Mouse (Mus musculus): ENCODE results near the gene Slk. TPM values are rescaled to one million over a fixed set of nuclear protein-coding genes. Genes with fewer than 3 reads are reported as not detected.

Slk gene
- 2.3 and 2.8 TPM in 2 replicates for polyA plus RNA-seq (2012; rRNA removed; ENCODE audit: low replicate concordance)

DNA sequence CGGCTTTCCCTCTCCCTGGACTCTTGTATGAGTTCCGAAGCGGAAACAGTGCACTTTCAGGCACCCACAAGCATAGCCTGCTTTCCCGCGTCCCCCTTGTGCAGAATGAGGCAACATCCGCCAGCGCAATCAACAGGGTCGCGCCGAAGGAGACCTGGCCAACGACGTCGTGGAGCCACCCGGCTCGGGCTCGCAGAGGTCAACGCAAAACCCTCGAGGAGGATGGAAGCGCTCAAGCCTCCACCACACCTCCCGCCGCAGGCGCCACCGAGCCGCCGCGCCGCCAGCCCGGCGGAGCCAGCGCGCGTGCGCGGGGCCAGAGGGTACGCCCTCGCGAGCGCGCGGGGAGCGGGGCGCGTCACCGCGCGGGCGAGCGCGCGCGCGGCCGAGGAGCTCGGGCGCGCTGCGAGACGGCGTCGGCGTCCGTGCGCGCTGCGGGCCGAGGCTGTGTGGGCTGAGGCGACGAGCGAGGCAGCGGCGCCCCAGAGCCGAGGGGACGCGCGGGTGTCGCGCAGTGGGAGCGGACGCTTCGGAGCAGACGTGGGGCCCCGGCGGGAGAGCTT lies at the start of gene Slk:
Slk (plus strand) TSS at position 454 of the 563 bp plus-strand sequence.

DNA sequence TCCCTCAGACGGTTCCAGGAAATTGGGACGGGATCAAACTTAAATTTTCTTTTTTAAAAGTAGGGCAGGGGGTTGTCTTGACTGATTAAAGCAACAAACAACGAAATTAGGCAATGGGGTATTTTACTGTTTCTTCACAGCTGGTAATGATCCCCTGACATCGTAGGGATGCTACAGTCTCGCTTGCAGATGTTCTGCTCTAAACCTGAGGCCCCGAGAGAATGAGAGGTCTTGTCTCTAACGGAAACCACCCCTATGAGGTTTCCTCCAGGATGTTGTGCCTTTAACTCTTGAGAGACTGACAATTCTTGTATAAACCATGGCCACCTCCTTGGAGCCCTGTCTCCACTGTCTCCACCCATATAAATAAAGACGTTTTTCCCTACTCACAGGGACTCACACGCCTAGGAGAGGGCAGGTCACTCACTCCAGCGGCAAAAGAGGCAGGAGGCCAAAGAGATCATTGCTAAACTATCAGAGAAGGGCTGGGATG lies 42.1 kb upstream of the Slk start, which contains the start of gene Stn1:
Stn1 (minus strand) TSS at position 208 of the 493 bp plus-strand sequence.

DNA sequence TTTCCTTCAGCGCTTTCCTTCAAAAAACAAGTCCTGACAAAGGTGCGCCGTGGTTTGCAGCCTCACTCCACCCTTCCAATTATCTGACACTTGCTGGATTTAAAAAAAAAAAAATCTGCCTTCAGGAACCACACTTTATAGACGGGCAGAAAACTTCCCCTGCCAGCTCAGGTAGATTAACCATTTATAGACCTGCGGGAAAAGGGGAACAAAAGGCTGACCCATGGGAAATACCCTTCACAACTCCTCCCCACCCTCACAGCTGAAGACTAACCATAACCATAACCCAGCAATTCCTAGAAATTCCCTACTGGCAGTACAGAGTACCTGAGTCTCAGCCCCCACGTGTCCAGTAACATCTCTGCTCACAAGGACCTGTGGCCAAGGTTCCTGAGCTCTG lies 112.5 kb downstream of the Slk start, which contains the start of gene Col17a1:
Col17a1 (minus strand) TSS at position 101 of the 400 bp plus-strand sequence.

Other genes starting within 250 kb of the Slk start
- gene Sh3pxd2a, start 115.3 kb upstream of the Slk start, polyA plus RNA-seq (2012; rRNA removed; ENCODE audit: low replicate concordance) = 4.7 and 8.1 TPM in 2 replicates
- 8.0 and 10.5 TPM in 2 replicates for gene Stn1, start 42.2 kb upstream of the Slk start, polyA plus RNA-seq (2012; rRNA removed; ENCODE audit: low replicate concordance)
- 0.11 and 0.62 TPM in 2 replicates for gene Col17a1, start 112.4 kb downstream of the Slk start, polyA plus RNA-seq (2012; rRNA removed; ENCODE audit: low replicate concordance)
- gene Sfr1, start 152.0 kb downstream of the Slk start, polyA plus RNA-seq (2012; rRNA removed; ENCODE audit: low replicate concordance) = 20.5 and 22.0 TPM in 2 replicates